Mouse (Mus musculus) adrenal gland, adult 10 weeks (tissue): Measurements from ENCODE around the gene Zcchc14. TPM values are rescaled to one million over a fixed set of nuclear protein-coding genes. Genes with fewer than 3 reads are reported as not detected.

Experiments used
- polyA plus RNA-seq: library from polyadenylated mRNA; stranded (reverse); fragments of 350-450 nt; fragmentation: Illumina TruSeq; extraction: RNeasy Lipid Tissue Mini Kit (QIAGEN cat#74804); gene quantifications from one replicate; pipeline ENCODE4 v1.2.3, GENCODE M21; 2014; ENCODE audit warnings: low read depth, low replicate concordance

The Zcchc14 gene
- polyA plus RNA-seq, result 17.9 TPM

GRCm38 (mm10) chr8:121652774-121653323 lies at the start of gene Zcchc14:
Gene Zcchc14 (minus strand): TSS chr8:121652901.

GRCm38 (mm10) chr8:121590203-121591177 lies 62.2 kb downstream of the Zcchc14 start, which contains the start of gene Map1lc3b:
Gene Map1lc3b (plus strand): TSS chr8:121590361.

GRCm38 (mm10) chr8:121578676-121579451 lies 73.8 kb downstream of the Zcchc14 start, which contains the start of gene Fbxo31:
Gene Fbxo31 (minus strand): TSS chr8:121578806.

Other genes with a start within 250 kb of the Zcchc14 start
- not detected for gene 1700018B08Rik, start 108.6 kb downstream of the Zcchc14 start, polyA plus RNA-seq
- gene Fbxo31, start 74.1 kb downstream of the Zcchc14 start, polyA plus RNA-seq, result 3.5 TPM
- 69.7 TPM for gene Map1lc3b, start 62.5 kb downstream of the Zcchc14 start, polyA plus RNA-seq
- 0.17 TPM for gene Jph3, start 76.7 kb upstream of the Zcchc14 start, polyA plus RNA-seq
- 2.6 TPM for gene Klhdc4, start 176.7 kb upstream of the Zcchc14 start, polyA plus RNA-seq